Comparison of ENCODE assay signal across 16 mouse cellular contexts in genomic region chr6:48437679-48438376, GRCm38 (mm10). TPM values are rescaled to one million over a fixed set of nuclear protein-coding genes. Genes with fewer than 3 reads are reported as not detected.
DNase-seq lines count a peak whose midpoint lies in the region; ATAC-seq lines count a peak whose summit lies in the region.
"Had no signal": no experiment of that assay in that cellular context is flagged by ENCODE, and none has a peak within 500 bp of the region (broad histone marks: within the 10 kb centered on the region; RNA-seq: fewer than 3 reads in every experiment).

No protein-coding gene starts in this region.

- no peak for ATAC-seq in hindbrain, embryonic 11.5 days (ENCODE audit: low FRiP score)
- no peak for ATAC-seq in hindbrain, embryonic 16.5 days
- ATAC-seq in neural tube, embryonic 14.5 days (ENCODE audit: low read depth), result no peak

- peaks cover 33% of the 10 kb centered on the region for H3K27me3 ChIP-seq in hindbrain, embryonic 11.5 days (ENCODE audit: control insufficient read depth, insufficient read depth, low read length)
- H3K27me3 ChIP-seq in hindbrain, embryonic 16.5 days (replicated peaks; ENCODE audit: control insufficient read depth, insufficient read depth, low read length), result peaks cover 7% of the 10 kb centered on the region
- H3K27me3 ChIP-seq in limb, embryonic 10.5 days (ENCODE audit: low read depth, poor library complexity, severe bottlenecking), result peaks cover 49% of the 10 kb centered on the region
- peaks cover 20% of the 10 kb centered on the region for H3K27me3 ChIP-seq in neural tube, embryonic 14.5 days (ENCODE audit: control insufficient read depth, insufficient read depth, low read length)
- H3K27me3 ChIP-seq: embryonic facial prominence, embryonic 15.5 days had no signal

- no peak overlapping the region for H3K27ac ChIP-seq in hindbrain, embryonic 11.5 days (ENCODE audit: low read depth, low read length)
- H3K27ac ChIP-seq in hindbrain, embryonic 16.5 days (ENCODE audit: low read depth, low read length), result no peak overlapping the region
- H3K27ac ChIP-seq in limb, embryonic 10.5 days, result peak overlapping the region; percentile 16; the same call in 1 of the 2 replicates
- H3K27ac ChIP-seq in neural tube, embryonic 14.5 days (ENCODE audit: low read depth, low read length), result no peak overlapping the region
- H3K27ac ChIP-seq: embryonic facial prominence, embryonic 15.5 days; kidney, postnatal 0 days had no signal

- peaks cover 6% of the 10 kb centered on the region for H3K4me1 ChIP-seq in hindbrain, embryonic 11.5 days (replicated peaks; ENCODE audit: control insufficient read depth, insufficient read depth, low read length)
- peaks cover 11% of the 10 kb centered on the region for H3K4me1 ChIP-seq in hindbrain, embryonic 16.5 days (ENCODE audit: control insufficient read depth, insufficient read depth, low read depth, low read length)
- peaks cover 51% of the 10 kb centered on the region for H3K4me1 ChIP-seq in limb, embryonic 10.5 days
- peaks cover 12% of the 10 kb centered on the region for H3K4me1 ChIP-seq in neural tube, embryonic 14.5 days (ENCODE audit: control insufficient read depth, insufficient read depth, low read length)

- peak; percentile 32 for DNase-seq in embryo, embryonic 11 days
- no peak for DNase-seq in embryo, embryonic 10.5 days (ENCODE audit: low spot score)
- peak; percentile 33 for DNase-seq in hindbrain, embryonic 11.5 days (ENCODE audit: low spot score)
- DNase-seq in limb, embryonic 10.5 days (ENCODE audit: low spot score), result peak; percentile 50
- no peak for DNase-seq in left cerebral cortex, adult 8-10 months (ENCODE audit: low spot score in 2 of 2)
- no peak for DNase-seq in thymus, postnatal 4 days
- DNase-seq: adrenal gland, postnatal 14 days; B cell, adult 2 months; cerebellum, adult 18-20 months; heart, postnatal 4 days; lung, adult 2 months had no signal

- H3K36me3 ChIP-seq in hindbrain, embryonic 11.5 days (ENCODE audit: control insufficient read depth, insufficient read depth, low read length), result peaks cover 6% of the 10 kb centered on the region; the same call in 1 of the 2 replicates
- peaks cover 20% of the 10 kb centered on the region for H3K36me3 ChIP-seq in hindbrain, embryonic 16.5 days (ENCODE audit: control insufficient read depth, insufficient read depth, low read length)
- peaks cover 62% of the 10 kb centered on the region for H3K36me3 ChIP-seq in limb, embryonic 10.5 days
- H3K36me3 ChIP-seq in neural tube, embryonic 14.5 days (ENCODE audit: control insufficient read depth, insufficient read depth, low read length), result no peaks in the 10 kb centered on the region; the same call in 1 of the 2 replicates

- H3K9me3 ChIP-seq in hindbrain, embryonic 11.5 days (ENCODE audit: control insufficient read depth, low read length), result no peaks in the 10 kb centered on the region
- no peaks in the 10 kb centered on the region for H3K9me3 ChIP-seq in hindbrain, embryonic 16.5 days (ENCODE audit: control insufficient read depth, low read length)
- H3K9me3 ChIP-seq in limb, embryonic 10.5 days (replicated peaks), result no peaks in the 10 kb centered on the region
- no peaks in the 10 kb centered on the region for H3K9me3 ChIP-seq in neural tube, embryonic 14.5 days (ENCODE audit: control insufficient read depth, low read length)
- H3K9me3 ChIP-seq: embryonic facial prominence, embryonic 15.5 days had no signal

- WGBS in hindbrain, embryonic 11.5 days, result 20% methylated on average over 35 of the region's 35 CpGs
- WGBS in hindbrain, embryonic 16.5 days, result 50% methylated on average over 35 of the region's 35 CpGs
- 13% methylated on average over 35 of the region's 35 CpGs for WGBS in limb, embryonic 10.5 days
- 39% methylated on average over 35 of the region's 35 CpGs for WGBS in neural tube, embryonic 14.5 days

- peak overlapping the region; percentile 13 for H3K4me3 ChIP-seq in hindbrain, embryonic 11.5 days (ENCODE audit: low read depth, low read length)
- H3K4me3 ChIP-seq in hindbrain, embryonic 16.5 days (ENCODE audit: low read length), result no peak overlapping the region
- H3K4me3 ChIP-seq in limb, embryonic 10.5 days, result peak overlapping the region; percentile 41
- peak overlapping the region; percentile 9; the same call in 1 of the 2 replicates for H3K4me3 ChIP-seq in neural tube, embryonic 14.5 days (ENCODE audit: low read depth, low read length)
- H3K4me3 ChIP-seq: embryonic facial prominence, embryonic 15.5 days had no signal

- peak overlapping the region; percentile 30 for H3K4me2 ChIP-seq in hindbrain, embryonic 11.5 days (replicated peaks; ENCODE audit: low read depth, low read length)
- H3K4me2 ChIP-seq in hindbrain, embryonic 16.5 days (ENCODE audit: low read length), result no peak overlapping the region
- 0 out of 2 replicates have a peak overlapping the region, but pooled peaks have one; percentile 29 for H3K4me2 ChIP-seq in neural tube, embryonic 14.5 days (ENCODE audit: low read depth, low read length)
- H3K4me2 ChIP-seq: embryonic facial prominence, embryonic 15.5 days had no signal

- no peak overlapping the region for H3K9ac ChIP-seq in hindbrain, embryonic 11.5 days (ENCODE audit: low read depth, low read length)
- no peak overlapping the region for H3K9ac ChIP-seq in hindbrain, embryonic 16.5 days (ENCODE audit: low read depth, low read length)
- H3K9ac ChIP-seq in neural tube, embryonic 14.5 days (replicated peaks; ENCODE audit: low read depth, low read length), result no peak overlapping the region; the same call in 1 of the 2 replicates
- H3K9ac ChIP-seq: embryonic facial prominence, embryonic 15.5 days had no signal

RNA-seq across cellular contexts. Expression of gene Zfp467, which starts 7.8 kb away (rescaled TPM):
- polyA plus RNA-seq in hindbrain, embryonic 11.5 days (2014; fragmentation: Nextera tagmentation; extraction: Ambion mirVana), result 13.3 and 14.9 TPM in 2 replicates
- 26.3 and 27.8 TPM in 2 replicates for polyA plus RNA-seq in hindbrain, embryonic 16.5 days (2015; fragmentation: Nextera tagmentation; extraction: Ambion mirVana)
- 11.0 and 19.6 TPM in 2 replicates for polyA plus RNA-seq in limb, embryonic 10.5 days (2016; fragmentation: Nextera tagmentation; extraction: Ambion mirVana)
- polyA plus RNA-seq in neural tube, embryonic 14.5 days (2014; fragmentation: Nextera tagmentation; extraction: Ambion mirVana), result 29.7 and 37.8 TPM in 2 replicates
- total RNA-seq in left cerebral cortex, adult 8-10 months (2022), result 10 to 100 TPM; 36.6 to 46.3 (median 38.6) TPM

RNA-seq across cellular contexts. Expression of gene Sspo, which starts 10.2 kb away (rescaled TPM):
- polyA plus RNA-seq in hindbrain, embryonic 11.5 days (2014; fragmentation: Nextera tagmentation; extraction: Ambion mirVana), result 0.05 and 0.17 TPM in 2 replicates
- 0.22 and 0.29 TPM in 2 replicates for polyA plus RNA-seq in hindbrain, embryonic 16.5 days (2015; fragmentation: Nextera tagmentation; extraction: Ambion mirVana)
- polyA plus RNA-seq in limb, embryonic 10.5 days (2016; fragmentation: Nextera tagmentation; extraction: Ambion mirVana), result 0.20 and 0.45 TPM in 2 replicates
- 0.16 and 0.35 TPM in 2 replicates for polyA plus RNA-seq in neural tube, embryonic 14.5 days (2014; fragmentation: Nextera tagmentation; extraction: Ambion mirVana)
- 1 to 10 TPM in 1 of 4 experiments, under 1 TPM in 3; 0.84 to 1.4 (median 0.90) TPM for total RNA-seq in left cerebral cortex, adult 8-10 months (2022)
- total RNA-seq: megakaryocyte-erythroid progenitor cell, adult 5-6 weeks had no signal

RNA-seq across cellular contexts. Expression of gene Krba1, which starts 42.4 kb away (rescaled TPM):
- polyA plus RNA-seq in hindbrain, embryonic 11.5 days (2014; fragmentation: Nextera tagmentation; extraction: Ambion mirVana), result 16.0 and 19.1 TPM in 2 replicates
- 26.2 and 27.6 TPM in 2 replicates for polyA plus RNA-seq in hindbrain, embryonic 16.5 days (2015; fragmentation: Nextera tagmentation; extraction: Ambion mirVana)
- 28.3 and 33.4 TPM in 2 replicates for polyA plus RNA-seq in limb, embryonic 10.5 days (2016; fragmentation: Nextera tagmentation; extraction: Ambion mirVana)
- polyA plus RNA-seq in neural tube, embryonic 14.5 days (2014; fragmentation: Nextera tagmentation; extraction: Ambion mirVana), result 26.7 and 28.1 TPM in 2 replicates
- total RNA-seq in left cerebral cortex, adult 8-10 months (2022), result 10 to 100 TPM; 42.8 to 63.6 (median 53.0) TPM

Comparison
In these comparisons a context has a peak if more than half of its experiments do, and no peak if none do; other contexts are left out.
1. DNase-seq: peak in embryo, embryonic 11 days (single experiment), hindbrain, embryonic 11.5 days (single experiment) and limb, embryonic 10.5 days (single experiment); none in embryo, embryonic 10.5 days (single experiment), left cerebral cortex, adult 8-10 months (0 of 2) and thymus, postnatal 4 days (single experiment).